Mouse (Mus musculus): ENCODE measurements around the gene Spred2. TPM values are rescaled to one million over a fixed set of nuclear protein-coding genes. Genes with fewer than 3 reads are reported as not detected.

The Spred2 gene
- polyA plus RNA-seq, 1 experiment from 2014 or later: 4.1 TPM

DNA sequence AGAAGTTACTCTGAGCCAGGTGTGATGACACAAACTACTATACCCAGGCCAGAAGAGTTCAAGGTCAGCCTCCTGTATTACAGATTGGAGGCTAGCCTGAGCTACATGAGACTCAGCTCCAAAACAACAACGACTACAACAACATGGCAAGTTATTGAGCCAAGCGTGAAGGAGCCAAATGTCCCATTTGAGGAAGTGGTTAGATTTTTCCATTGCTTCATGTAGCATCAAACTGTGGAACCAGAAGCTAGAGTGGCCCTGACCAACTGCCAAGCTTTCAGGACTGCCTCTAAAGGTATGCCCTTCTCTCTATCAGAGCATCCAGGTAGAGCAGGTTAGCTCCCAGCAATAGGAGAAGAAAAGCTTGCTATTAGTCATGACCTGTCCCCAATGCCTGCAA lies 19.6 kb downstream of the Spred2 start:
- Histone ChIP-seq H3K9me3 (replicated peaks; ENCODE audit: control insufficient read depth, low read length) (no peaks in the 10 kb centered on the region), H3K4me3 (ENCODE audit: low read length) (no peak overlapping the region), H3K36me3 (ENCODE audit: control insufficient read depth, insufficient read depth) (0 out of 2 replicates have a peak, but pooled peaks cover 2% of the 10 kb centered on the region), H3K27me3 (ENCODE audit: control insufficient read depth, insufficient read depth, low read length) (peaks cover 2% of the 10 kb centered on the region; the same call in 1 of the 2 replicates), H3K4me1 (ENCODE audit: control insufficient read depth, insufficient read depth, low read length) (peaks cover 25% of the 10 kb centered on the region), H3K4me2 (ENCODE audit: low read depth, low read length) (no peak overlapping the region), H3K9ac (ENCODE audit: low read length) (no peak overlapping the region), H3K27ac (ENCODE audit: low read length) (no peak overlapping the region)
- 90% methylated on average over 2 of the region's 2 CpGs for WGBS
- no peak for ATAC-seq (replicated peaks; ENCODE audit: extremely low read depth, insufficient read depth, low FRiP score)

DNA sequence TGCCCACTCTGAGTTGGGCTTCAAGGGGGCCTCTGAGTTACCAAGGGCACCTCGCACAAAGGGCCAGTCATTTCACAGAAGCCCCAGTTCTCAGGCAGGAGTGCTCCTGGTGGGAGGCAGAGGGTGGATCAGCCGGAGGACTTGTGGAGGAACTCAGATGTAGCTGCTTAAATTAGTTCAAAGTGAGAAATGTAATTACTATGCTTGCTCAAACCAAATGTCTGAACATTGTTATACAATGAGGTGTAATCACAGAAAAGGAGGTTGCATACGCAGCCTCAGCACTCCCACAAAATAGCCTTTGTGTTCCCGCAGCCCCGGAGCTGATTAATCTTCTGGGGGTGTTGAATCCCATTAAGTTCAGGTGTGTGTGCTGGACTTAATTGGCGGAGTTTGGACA lies 20.5 kb downstream of the Spred2 start:
- H3K36me3 ChIP-seq (ENCODE audit: control insufficient read depth, insufficient read depth): 0 out of 2 replicates have a peak, but pooled peaks cover 2% of the 10 kb centered on the region
- WGBS: 89% methylated on average over 6 of the region's 6 CpGs
- H3K27me3 ChIP-seq (ENCODE audit: control insufficient read depth, insufficient read depth, low read length): peaks cover 2% of the 10 kb centered on the region; the same call in 1 of the 2 replicates
- no peak overlapping the region for H3K4me3 ChIP-seq (ENCODE audit: low read length)
- peaks cover 25% of the 10 kb centered on the region for H3K4me1 ChIP-seq (ENCODE audit: control insufficient read depth, insufficient read depth, low read length)
- ATAC-seq (replicated peaks; ENCODE audit: extremely low read depth, insufficient read depth, low FRiP score): no peak
- H3K9ac ChIP-seq (ENCODE audit: low read length): no peak overlapping the region
- no peaks in the 10 kb centered on the region for H3K9me3 ChIP-seq (replicated peaks; ENCODE audit: control insufficient read depth, low read length)
- H3K27ac ChIP-seq (ENCODE audit: low read length): no peak overlapping the region
- no peak overlapping the region for H3K4me2 ChIP-seq (ENCODE audit: low read depth, low read length)

DNA sequence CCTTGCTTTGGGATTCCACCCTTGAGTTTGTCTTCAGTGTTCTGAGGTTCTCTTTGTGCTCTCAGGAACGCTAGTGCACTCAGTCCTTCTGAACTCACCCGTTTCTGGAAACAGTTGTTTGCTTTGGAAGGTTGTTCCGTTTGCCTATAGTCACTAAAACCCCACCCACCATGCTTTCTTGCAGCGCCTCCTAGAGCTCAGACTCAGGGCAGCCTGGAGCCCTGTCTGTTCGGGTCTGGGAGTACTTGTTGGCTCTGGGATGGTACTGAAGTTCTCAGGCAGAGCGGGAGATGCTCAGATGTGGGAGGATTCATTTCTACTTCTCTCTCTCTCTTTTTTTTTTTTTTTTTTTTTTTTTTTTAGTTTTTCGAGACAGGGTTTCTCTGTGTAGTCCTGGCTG lies 22.5 kb downstream of the Spred2 start:
- 85% methylated on average over 6 of the region's 7 CpGs for whole genome bisulfite sequencing
- 0 out of 2 replicates have a peak, but pooled peaks cover 2% of the 10 kb centered on the region for H3K36me3 ChIP-seq (ENCODE audit: control insufficient read depth, insufficient read depth)
- ATAC-seq (replicated peaks; ENCODE audit: extremely low read depth, insufficient read depth, low FRiP score): no peak

DNA sequence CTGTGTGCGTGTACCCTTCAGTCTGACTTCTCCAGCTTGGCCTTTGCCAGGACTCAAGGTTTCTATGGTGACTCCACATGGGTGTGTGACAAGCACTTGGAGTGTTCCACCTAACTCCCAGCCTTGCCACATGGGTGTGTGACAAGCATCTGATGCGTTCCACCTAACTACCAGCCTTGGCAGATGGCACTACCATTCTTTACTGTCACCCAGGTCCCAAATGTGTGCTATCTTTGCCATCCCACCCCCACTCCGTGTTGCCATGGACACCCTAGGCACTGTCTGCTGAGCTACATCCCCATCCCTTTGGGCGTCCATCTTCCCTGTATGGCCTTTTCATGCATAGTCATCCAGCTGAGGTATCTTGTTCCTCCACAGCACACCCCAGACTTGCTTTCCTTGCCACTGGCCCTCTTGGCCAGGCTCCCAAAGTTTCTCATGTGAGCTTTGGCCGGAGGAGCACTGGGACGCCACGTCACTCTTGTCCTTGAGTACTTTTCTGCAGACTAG lies 23.5 kb downstream of the Spred2 start:
- ATAC-seq (replicated peaks; ENCODE audit: extremely low read depth, insufficient read depth, low FRiP score): no peak
- Histone ChIP-seq H3K4me1 (ENCODE audit: control insufficient read depth, insufficient read depth, low read length) (peaks cover 33% of the 10 kb centered on the region), H3K4me3 (ENCODE audit: low read length) (no peak overlapping the region), H3K9me3 (replicated peaks; ENCODE audit: control insufficient read depth, low read length) (no peaks in the 10 kb centered on the region), H3K27me3 (ENCODE audit: control insufficient read depth, insufficient read depth, low read length) (no peaks in the 10 kb centered on the region), H3K9ac (ENCODE audit: low read length) (no peak overlapping the region), H3K4me2 (ENCODE audit: low read depth, low read length) (no peak overlapping the region), H3K36me3 (ENCODE audit: control insufficient read depth, insufficient read depth) (0 out of 2 replicates have a peak, but pooled peaks cover 2% of the 10 kb centered on the region), H3K27ac (ENCODE audit: low read length) (no peak overlapping the region)
- 64% methylated on average over 7 of the region's 7 CpGs for WGBS

More for the DNA sequence above, 22.5 kb downstream of the Spred2 start:
- no peaks in the 10 kb centered on the region for H3K9me3 ChIP-seq (replicated peaks; ENCODE audit: control insufficient read depth, low read length)
- H3K9ac ChIP-seq (ENCODE audit: low read length): no peak overlapping the region
- H3K27me3 ChIP-seq (ENCODE audit: control insufficient read depth, insufficient read depth, low read length): no peaks in the 10 kb centered on the region
- no peak overlapping the region for H3K27ac ChIP-seq (ENCODE audit: low read length)
- no peak overlapping the region for H3K4me2 ChIP-seq (ENCODE audit: low read depth, low read length)
- no peak overlapping the region for H3K4me3 ChIP-seq (ENCODE audit: low read length)
- peaks cover 28% of the 10 kb centered on the region for H3K4me1 ChIP-seq (ENCODE audit: control insufficient read depth, insufficient read depth, low read length)

DNA sequence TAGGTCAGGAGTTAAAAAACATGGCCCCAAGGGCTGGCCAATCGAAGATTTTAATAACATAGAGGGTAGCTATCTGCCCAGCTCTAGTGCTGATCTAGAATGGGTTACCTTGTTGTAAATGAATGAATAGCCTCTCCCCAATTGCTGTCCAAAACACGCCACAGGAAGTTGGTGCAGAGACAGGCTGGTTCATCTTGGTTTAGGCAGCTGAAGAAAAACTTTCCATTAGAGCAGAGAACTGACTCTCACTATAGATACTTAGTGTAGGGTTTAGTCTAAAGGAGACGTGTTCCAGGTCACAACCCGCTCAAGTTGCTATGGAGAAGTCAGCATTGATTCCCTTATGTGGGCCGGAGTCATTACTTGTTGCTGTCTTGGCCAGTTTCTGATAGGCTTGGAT lies 25.6 kb downstream of the Spred2 start:
- whole genome bisulfite sequencing: 74% methylated on average over 5 of the region's 5 CpGs
- peaks cover 38% of the 10 kb centered on the region for H3K4me1 ChIP-seq (ENCODE audit: control insufficient read depth, insufficient read depth, low read length)
- 0 out of 2 replicates have a peak, but pooled peaks cover 2% of the 10 kb centered on the region for H3K36me3 ChIP-seq (ENCODE audit: control insufficient read depth, insufficient read depth)
- peak overlapping the region; percentile 41; the same call in 1 of the 2 replicates for H3K27ac ChIP-seq (ENCODE audit: low read length)
- H3K4me2 ChIP-seq (ENCODE audit: low read depth, low read length): no peak overlapping the region
- H3K9me3 ChIP-seq (replicated peaks; ENCODE audit: control insufficient read depth, low read length): no peaks in the 10 kb centered on the region
- no peak for ATAC-seq (replicated peaks; ENCODE audit: extremely low read depth, insufficient read depth, low FRiP score)
- no peak overlapping the region for H3K9ac ChIP-seq (ENCODE audit: low read length)
- no peak overlapping the region for H3K4me3 ChIP-seq (ENCODE audit: low read length)
- no peaks in the 10 kb centered on the region for H3K27me3 ChIP-seq (ENCODE audit: control insufficient read depth, insufficient read depth, low read length)

DNA sequence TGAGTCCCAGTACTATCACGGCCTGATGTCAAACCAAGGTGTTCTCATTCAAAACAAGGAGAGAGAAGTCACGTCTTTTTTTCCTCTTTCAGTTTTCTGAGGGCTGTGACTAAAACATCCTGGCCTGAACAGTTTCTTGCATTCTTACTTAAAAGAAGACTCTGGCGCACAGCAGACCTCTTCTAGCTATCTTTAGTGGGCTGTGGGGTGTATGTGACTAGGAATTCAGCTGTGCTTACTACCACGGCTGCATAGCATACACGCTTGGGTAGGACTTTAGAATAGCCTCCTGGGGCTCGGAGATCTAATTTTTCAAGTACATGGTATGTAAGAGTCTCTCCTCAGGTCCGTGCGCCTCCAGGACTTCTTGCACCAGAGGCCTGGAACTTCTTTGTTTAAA lies 26.0 kb downstream of the Spred2 start:
- ATAC-seq (replicated peaks; ENCODE audit: extremely low read depth, insufficient read depth, low FRiP score): no peak
- Histone ChIP-seq H3K36me3 (ENCODE audit: control insufficient read depth, insufficient read depth) (0 out of 2 replicates have a peak, but pooled peaks cover 2% of the 10 kb centered on the region), H3K4me2 (ENCODE audit: low read depth, low read length) (no peak overlapping the region), H3K27me3 (ENCODE audit: control insufficient read depth, insufficient read depth, low read length) (no peaks in the 10 kb centered on the region), H3K9me3 (replicated peaks; ENCODE audit: control insufficient read depth, low read length) (no peaks in the 10 kb centered on the region), H3K4me1 (ENCODE audit: control insufficient read depth, insufficient read depth, low read length) (peaks cover 38% of the 10 kb centered on the region), H3K27ac (ENCODE audit: low read length) (peak overlapping the region; percentile 41; the same call in 1 of the 2 replicates), H3K9ac (ENCODE audit: low read length) (no peak overlapping the region), H3K4me3 (ENCODE audit: low read length) (no peak overlapping the region)
- 54% methylated on average over 8 of the region's 8 CpGs for WGBS

DNA sequence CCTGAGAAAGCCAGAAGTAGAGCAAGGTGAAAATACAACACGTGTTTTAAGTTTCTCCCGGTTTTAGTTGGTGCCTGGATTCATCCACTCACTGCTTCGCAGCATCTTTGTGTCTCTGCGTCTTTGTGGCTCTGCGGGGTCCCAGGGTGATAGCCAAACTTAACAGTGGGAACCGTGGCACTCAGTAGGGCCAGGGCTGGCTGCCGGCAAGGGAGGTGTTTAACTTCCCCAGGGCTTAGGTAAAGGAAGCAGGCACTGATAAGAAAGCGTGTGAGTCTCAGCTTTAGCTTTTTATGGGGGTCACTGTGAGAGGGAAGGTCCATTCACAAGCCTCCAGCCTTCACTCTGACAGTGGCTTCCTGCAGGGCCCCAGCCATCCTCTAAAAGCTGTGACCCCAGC lies 28.8 kb downstream of the Spred2 start:
- WGBS: 21% methylated on average over 8 of the region's 8 CpGs
- H3K9me3 ChIP-seq (replicated peaks; ENCODE audit: control insufficient read depth, low read length): no peaks in the 10 kb centered on the region
- H3K9ac ChIP-seq (ENCODE audit: low read length): no peak overlapping the region
- H3K4me1 ChIP-seq (ENCODE audit: control insufficient read depth, insufficient read depth, low read length): peaks cover 36% of the 10 kb centered on the region
- H3K27me3 ChIP-seq (ENCODE audit: control insufficient read depth, insufficient read depth, low read length): no peaks in the 10 kb centered on the region
- H3K4me2 ChIP-seq (ENCODE audit: low read depth, low read length): no peak overlapping the region
- no peaks in the 10 kb centered on the region for H3K36me3 ChIP-seq (ENCODE audit: control insufficient read depth, insufficient read depth)
- no peak for ATAC-seq (replicated peaks; ENCODE audit: extremely low read depth, insufficient read depth, low FRiP score)
- H3K27ac ChIP-seq (ENCODE audit: low read length): no peak overlapping the region
- H3K4me3 ChIP-seq (ENCODE audit: low read length): no peak overlapping the region

DNA sequence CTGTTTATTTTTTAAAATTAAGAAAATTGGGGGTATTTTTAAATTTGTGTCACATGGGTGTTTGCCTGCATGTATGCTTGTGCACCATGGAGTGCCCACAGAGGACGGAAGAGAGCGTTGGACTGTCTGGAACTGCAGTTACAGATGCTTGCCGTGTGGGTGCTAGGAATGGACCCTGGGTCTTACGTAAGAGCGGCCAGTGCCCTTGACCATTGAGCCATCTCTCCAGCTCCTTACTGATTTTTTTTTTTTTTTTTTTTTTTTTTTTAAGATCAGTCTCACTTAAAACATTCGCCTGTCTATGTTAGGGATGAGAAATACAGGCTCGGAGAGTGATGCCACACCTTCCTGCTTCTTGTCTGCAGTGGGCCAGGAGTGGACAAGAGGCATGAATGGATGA lies 29.7 kb downstream of the Spred2 start:
- H3K4me1 ChIP-seq (ENCODE audit: control insufficient read depth, insufficient read depth, low read length): peaks cover 28% of the 10 kb centered on the region
- H3K9ac ChIP-seq (ENCODE audit: low read length): no peak overlapping the region
- 96% methylated on average over 7 of the region's 7 CpGs for WGBS
- H3K4me2 ChIP-seq (ENCODE audit: low read depth, low read length): no peak overlapping the region
- no peaks in the 10 kb centered on the region for H3K36me3 ChIP-seq (ENCODE audit: control insufficient read depth, insufficient read depth)
- no peak for ATAC-seq (replicated peaks; ENCODE audit: extremely low read depth, insufficient read depth, low FRiP score)
- no peak overlapping the region for H3K27ac ChIP-seq (ENCODE audit: low read length)
- no peaks in the 10 kb centered on the region for H3K9me3 ChIP-seq (replicated peaks; ENCODE audit: control insufficient read depth, low read length)
- H3K27me3 ChIP-seq (ENCODE audit: control insufficient read depth, insufficient read depth, low read length): no peaks in the 10 kb centered on the region
- H3K4me3 ChIP-seq (ENCODE audit: low read length): no peak overlapping the region

DNA sequence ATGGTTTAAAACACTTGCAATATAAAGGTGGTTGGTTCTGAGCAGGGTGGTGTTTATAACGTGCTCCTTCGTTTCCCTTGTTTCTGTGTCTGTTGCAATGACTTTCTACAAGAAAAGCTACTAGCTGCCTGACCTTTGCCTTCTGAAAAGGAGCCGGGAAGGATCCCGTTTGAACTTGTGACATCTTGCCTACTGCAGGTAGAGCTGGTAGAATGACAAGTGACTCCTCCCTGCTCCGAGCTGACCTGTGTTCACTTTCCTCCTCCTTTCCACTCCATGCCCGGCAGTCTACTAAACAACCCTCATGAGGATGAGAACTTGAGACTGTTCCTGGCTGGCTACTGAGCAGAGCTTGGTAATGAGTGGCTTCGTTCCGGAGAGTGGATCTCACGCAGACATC lies 30.9 kb downstream of the Spred2 start:
- Histone ChIP-seq H3K36me3 (ENCODE audit: control insufficient read depth, insufficient read depth) (no peaks in the 10 kb centered on the region), H3K9ac (ENCODE audit: low read length) (no peak overlapping the region), H3K9me3 (replicated peaks; ENCODE audit: control insufficient read depth, low read length) (no peaks in the 10 kb centered on the region), H3K27me3 (ENCODE audit: control insufficient read depth, insufficient read depth, low read length) (no peaks in the 10 kb centered on the region), H3K4me3 (ENCODE audit: low read length) (no peak overlapping the region), H3K4me1 (ENCODE audit: control insufficient read depth, insufficient read depth, low read length) (peaks cover 18% of the 10 kb centered on the region), H3K27ac (ENCODE audit: low read length) (no peak overlapping the region), H3K4me2 (ENCODE audit: low read depth, low read length) (no peak overlapping the region)
- 74% methylated on average over 9 of the region's 9 CpGs for WGBS
- ATAC-seq (replicated peaks; ENCODE audit: extremely low read depth, insufficient read depth, low FRiP score): no peak
